8 mouse cellular contexts compared by ENCODE assay signal in the genomic region with DNA sequence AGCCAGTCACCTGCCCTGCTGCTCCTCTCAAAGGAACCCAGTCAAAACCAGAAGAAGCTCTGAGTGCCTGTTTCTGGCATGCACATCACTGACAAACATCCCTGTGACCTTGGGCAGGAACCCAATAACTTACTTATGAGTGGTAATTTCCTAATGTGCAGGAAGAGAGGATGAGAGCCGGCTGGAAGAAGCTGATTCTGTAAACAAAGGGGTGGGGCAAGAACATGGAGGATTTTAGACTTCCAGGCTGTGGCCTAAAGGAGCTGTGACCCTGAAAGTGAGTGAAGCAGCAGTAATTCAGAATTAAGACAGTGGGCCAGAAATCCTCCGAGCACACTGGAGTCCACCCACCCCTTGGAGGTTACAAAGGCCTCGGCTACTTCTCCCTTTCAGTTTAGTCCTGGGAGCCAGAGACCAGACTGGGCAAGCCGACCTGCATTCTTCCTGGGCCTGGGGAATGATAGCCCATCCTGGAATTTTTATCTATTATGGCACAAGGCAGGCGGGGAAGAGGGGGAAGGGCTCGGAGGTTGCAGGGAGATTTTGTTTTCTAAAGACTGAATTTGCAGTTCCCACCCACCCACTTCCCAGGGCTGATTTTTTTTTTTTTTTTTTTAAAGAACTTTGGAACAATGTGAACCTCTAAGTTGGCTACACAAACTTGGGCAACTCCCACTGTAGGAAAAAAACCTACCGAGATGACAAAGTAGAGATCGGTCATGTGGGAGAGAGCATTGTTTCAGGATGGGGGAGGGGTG. TPM values are rescaled to one million over a fixed set of nuclear protein-coding genes. Genes with fewer than 3 reads are reported as not detected.
DNase-seq lines count a peak whose midpoint lies in the region; ATAC-seq and TF ChIP-seq lines count a peak whose summit lies in the region.

No protein-coding gene starts in this region.

- 26% methylated on average over 8 of the region's 8 CpGs for WGBS in spleen, adult 2 months
- WGBS in forebrain, embryonic 15.5 days, result 2% methylated on average over 8 of the region's 8 CpGs
- 3% methylated on average over 8 of the region's 8 CpGs for WGBS in hindbrain, embryonic 15.5 days
- WGBS in liver, embryonic 11.5 days, result 10% methylated on average over 8 of the region's 8 CpGs
- 5% methylated on average over 8 of the region's 8 CpGs for whole genome bisulfite sequencing in neural tube, embryonic 11.5 days

- no peaks in the 10 kb centered on the region for H3K9me3 ChIP-seq in forebrain, embryonic 15.5 days
- H3K9me3 ChIP-seq in hindbrain, embryonic 15.5 days, result no peaks in the 10 kb centered on the region
- H3K9me3 ChIP-seq in liver, embryonic 11.5 days (ENCODE audit: control insufficient read depth, low read length), result no peaks in the 10 kb centered on the region
- no peaks in the 10 kb centered on the region for H3K9me3 ChIP-seq in neural tube, embryonic 11.5 days (ENCODE audit: control insufficient read depth, low read length)

- H3K4me3 ChIP-seq in spleen, adult 2 months (ENCODE audit: extremely low read depth, insufficient read depth, insufficient read length), result no peak overlapping the region
- H3K4me3 ChIP-seq in forebrain, embryonic 15.5 days, result no peak overlapping the region
- H3K4me3 ChIP-seq in hindbrain, embryonic 15.5 days, result no peak overlapping the region
- H3K4me3 ChIP-seq in liver, embryonic 11.5 days (ENCODE audit: low read depth, low read length), result no peak overlapping the region; the same call in 1 of the 2 replicates
- H3K4me3 ChIP-seq in neural tube, embryonic 11.5 days (ENCODE audit: low read depth, low read length), result no peak overlapping the region

- TF ChIP-seq POLR2A in spleen, adult 2 months (IDR thresholded peaks at IDR 0.05; ENCODE audit: low read depth, low read length), result no peak

- no peak overlapping the region for H3K4me2 ChIP-seq in forebrain, embryonic 15.5 days (replicated peaks)
- H3K4me2 ChIP-seq in hindbrain, embryonic 15.5 days, result peak overlapping the region; percentile 5; the same call in 1 of the 2 replicates
- peak overlapping the region; percentile 53 for H3K4me2 ChIP-seq in liver, embryonic 11.5 days
- H3K4me2 ChIP-seq in neural tube, embryonic 11.5 days (ENCODE audit: low read depth), result no peak overlapping the region

- no peak for TF ChIP-seq CTCF in spleen, adult 2 months (IDR thresholded peaks at IDR 0.05; ENCODE audit: extremely low read depth, insufficient read depth, insufficient read length, insufficient replicate concordance)

- H3K9ac ChIP-seq in forebrain, embryonic 15.5 days (replicated peaks), result peak overlapping the region; percentile 6
- H3K9ac ChIP-seq in hindbrain, embryonic 15.5 days, result no peak overlapping the region
- peak overlapping the region; percentile 46 for H3K9ac ChIP-seq in liver, embryonic 11.5 days (ENCODE audit: low read depth, low read length)
- peak overlapping the region; percentile 5 for H3K9ac ChIP-seq in neural tube, embryonic 11.5 days (ENCODE audit: low read length)

- H3K4me1 ChIP-seq in spleen, adult 2 months (ENCODE audit: control insufficient read depth, insufficient read depth, insufficient read length), result peaks cover 16% of the 10 kb centered on the region; the same call in 1 of the 2 replicates
- peaks cover 57% of the 10 kb centered on the region for H3K4me1 ChIP-seq in forebrain, embryonic 15.5 days
- peaks cover 52% of the 10 kb centered on the region for H3K4me1 ChIP-seq in hindbrain, embryonic 15.5 days (replicated peaks)
- H3K4me1 ChIP-seq in liver, embryonic 11.5 days (replicated peaks; ENCODE audit: control insufficient read depth, insufficient read depth, low read length), result peaks cover 57% of the 10 kb centered on the region
- peaks cover 45% of the 10 kb centered on the region for H3K4me1 ChIP-seq in neural tube, embryonic 11.5 days (ENCODE audit: control insufficient read depth, insufficient read depth, low read length)

- DNase-seq in spleen, adult 2 months (ENCODE audit: low read depth in 1 of 2, low spot score in 2 of 2), result no peak
- no peak for DNase-seq in spleen, adult 18-20 months
- no peak for DNase-seq in liver, embryonic 11.5 days (ENCODE audit: low spot score)
- DNase-seq in neural tube, embryonic 11.5 days (ENCODE audit: low spot score), result no peak
- DNase-seq in spleen, postnatal 14 days (ENCODE audit: low spot score in 2 of 2), result no peak

- peak overlapping the region; percentile 72 for H3K27ac ChIP-seq in spleen, adult 2 months (ENCODE audit: insufficient read depth, low read length)
- H3K27ac ChIP-seq in forebrain, embryonic 15.5 days (replicated peaks), result peak overlapping the region; percentile 99
- peak overlapping the region; percentile 81 for H3K27ac ChIP-seq in hindbrain, embryonic 15.5 days (replicated peaks)
- peak overlapping the region; percentile 84 for H3K27ac ChIP-seq in liver, embryonic 11.5 days (ENCODE audit: low read depth, low read length)
- H3K27ac ChIP-seq in neural tube, embryonic 11.5 days (ENCODE audit: low read depth, low read length), result peak overlapping the region; percentile 81

- no peaks in the 10 kb centered on the region for H3K27me3 ChIP-seq in spleen, adult 2 months (ENCODE audit: control insufficient read depth, insufficient read depth, low read length)
- H3K27me3 ChIP-seq in forebrain, embryonic 15.5 days, result no peaks in the 10 kb centered on the region
- no peaks in the 10 kb centered on the region for H3K27me3 ChIP-seq in hindbrain, embryonic 15.5 days
- H3K27me3 ChIP-seq in liver, embryonic 11.5 days (replicated peaks; ENCODE audit: control insufficient read depth, insufficient read depth, low read length), result no peaks in the 10 kb centered on the region
- no peaks in the 10 kb centered on the region for H3K27me3 ChIP-seq in neural tube, embryonic 11.5 days (ENCODE audit: control insufficient read depth, insufficient read depth, low read length)

- H3K36me3 ChIP-seq in spleen, adult 2 months (ENCODE audit: control insufficient read depth, insufficient read depth, low read length), result no peaks in the 10 kb centered on the region
- no peaks in the 10 kb centered on the region for H3K36me3 ChIP-seq in forebrain, embryonic 15.5 days
- no peaks in the 10 kb centered on the region for H3K36me3 ChIP-seq in hindbrain, embryonic 15.5 days
- no peaks in the 10 kb centered on the region for H3K36me3 ChIP-seq in liver, embryonic 11.5 days (ENCODE audit: control insufficient read depth, insufficient read depth, low read length)
- no peaks in the 10 kb centered on the region for H3K36me3 ChIP-seq in neural tube, embryonic 11.5 days (ENCODE audit: control insufficient read depth, insufficient read depth, low read length)

- no peak for ATAC-seq in forebrain, embryonic 15.5 days (replicated peaks)
- no peak for ATAC-seq in hindbrain, embryonic 15.5 days (ENCODE audit: low FRiP score, low read depth)
- no peak for ATAC-seq in liver, embryonic 11.5 days (replicated peaks; ENCODE audit: low FRiP score)
- ATAC-seq in neural tube, embryonic 11.5 days (ENCODE audit: insufficient read depth, low FRiP score, low TSS enrichment), result no peak
- ATAC-seq in granulocyte monocyte progenitor cell, adult 5-6 weeks (replicated peaks; ENCODE audit: poor library complexity, severe bottlenecking), result no peak

RNA-seq across cellular contexts. Expression of gene Scyl1, which starts 35.0 kb away (rescaled TPM):
- polyA plus RNA-seq in spleen, adult 2 months (2012; rRNA removed), result 65.4 and 68.0 TPM in 2 replicates
- 66.9 and 67.9 TPM in 2 replicates for polyA plus RNA-seq in forebrain, embryonic 15.5 days (2015; fragmentation: Nextera tagmentation; extraction: Ambion mirVana)
- polyA plus RNA-seq in hindbrain, embryonic 15.5 days (2015; fragmentation: Nextera tagmentation; extraction: Ambion mirVana), result 79.7 and 92.6 TPM in 2 replicates
- polyA plus RNA-seq in liver, embryonic 11.5 days (2014; fragmentation: Nextera tagmentation; extraction: Ambion mirVana), result 57.1 and 58.6 TPM in 2 replicates
- 63.9 and 67.4 TPM in 2 replicates for polyA plus RNA-seq in neural tube, embryonic 11.5 days (2014; fragmentation: Nextera tagmentation; extraction: Ambion mirVana)
- 40.9 and 47.7 TPM in 2 replicates for total RNA-seq in granulocyte monocyte progenitor cell, adult 5-6 weeks (2014; fragmentation: Nextera tagmentation)
- total RNA-seq in granulocyte monocyte progenitor cell, adult 5-6 weeks (2017), result 22.8 and 23.3 TPM in 2 replicates

Comparison
In these comparisons a context has a peak if more than half of its experiments do, and no peak if none do; other contexts are left out.
1. H3K4me2 ChIP-seq: peak in hindbrain, embryonic 15.5 days (single experiment) and liver, embryonic 11.5 days (single experiment); none in forebrain, embryonic 15.5 days (single experiment) and neural tube, embryonic 11.5 days (single experiment).
2. Peak in every context shown above with its lines, with median percentiles within 50 percentile points of each other: H3K27ac ChIP-seq.